ENCODE assay signal across 8 mouse cellular contexts in the genomic region with DNA sequence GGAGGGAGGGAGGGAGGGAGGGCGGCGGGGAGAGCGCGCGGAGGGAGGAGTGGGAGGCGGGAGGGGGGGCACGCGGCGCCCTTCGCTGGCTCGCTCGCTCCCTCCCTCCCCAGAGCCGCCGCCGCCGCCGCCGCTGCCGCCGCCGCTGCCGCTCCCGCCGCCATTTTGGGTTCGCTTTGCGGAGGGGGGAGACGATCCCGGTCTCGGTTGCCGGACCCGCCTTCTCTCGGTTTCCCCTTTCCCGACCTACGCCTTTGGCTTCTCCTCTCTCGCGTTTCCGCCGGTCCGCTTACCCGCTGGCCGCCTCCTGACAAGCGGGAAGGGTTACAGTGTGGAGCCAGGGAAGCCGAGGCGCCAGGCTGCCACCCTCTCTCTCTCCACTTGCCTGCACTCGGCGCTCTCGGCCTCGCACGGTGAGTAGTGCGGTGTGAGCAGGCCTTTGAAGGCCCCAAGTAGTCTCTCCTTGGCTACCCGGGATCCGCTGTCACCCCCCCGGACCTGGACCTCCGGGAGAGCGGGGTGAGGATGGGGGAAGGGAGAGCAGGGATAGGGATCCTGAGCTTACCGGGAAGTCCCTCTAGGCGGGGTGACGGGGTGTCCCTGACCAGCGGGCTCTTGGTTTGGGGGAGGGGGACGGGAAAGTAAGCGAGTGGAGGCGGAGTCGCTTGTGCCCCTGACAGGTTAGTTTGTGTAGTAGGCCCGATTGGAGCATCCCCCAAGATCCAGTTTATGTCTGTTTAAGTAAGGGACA. TPM values are rescaled to one million over a fixed set of nuclear protein-coding genes. Genes with fewer than 3 reads are reported as not detected.
A peak's percentile ranks its signal among the peaks of the same experiment; 100 is the strongest.
DNase-seq lines count a peak whose midpoint lies in the region; ATAC-seq and TF ChIP-seq lines count a peak whose summit lies in the region.

A gene (plus strand): TSS at position 47 of the 751 bp plus-strand sequence.
A gene (minus strand): TSS at position 606 of the 751 bp plus-strand sequence.

- peak within 1 kb of the TSS; percentile 90 for H3K4me3 ChIP-seq in forebrain, embryonic 10.5 days
- H3K4me3 ChIP-seq in heart, embryonic 14.5 days (ENCODE audit: control insufficient read depth in 1 of 2, insufficient read depth in 1 of 2, low read depth in 1 of 2, low read length in 2 of 2): peak within 1 kb of the TSS; percentile 87 to 92
- peak within 1 kb of the TSS; percentile 92 for H3K4me3 ChIP-seq in liver, embryonic 13.5 days (replicated peaks)

- peaks cover 38% of the 10 kb centered on the region for H3K4me1 ChIP-seq in forebrain, embryonic 10.5 days
- peaks cover 0 to 21% of the 10 kb centered on the region in 2 experiments; a peak in 2 of 4 replicates for H3K4me1 ChIP-seq in heart, embryonic 14.5 days (ENCODE audit: control insufficient read depth in 2 of 2, insufficient read depth in 2 of 2, low read length in 2 of 2)
- H3K4me1 ChIP-seq in liver, embryonic 13.5 days (replicated peaks): peaks cover 68% of the 10 kb centered on the region

- TF ChIP-seq POLR2A in brain, embryonic 14.5 days (IDR thresholded peaks at IDR 0.05; ENCODE audit: borderline replicate concordance, extremely low read depth, insufficient read depth, insufficient read length, poor library complexity, severe bottlenecking): no peak

- no peaks in the 10 kb centered on the region for H3K36me3 ChIP-seq in forebrain, embryonic 10.5 days (replicated peaks)
- H3K36me3 ChIP-seq in heart, embryonic 14.5 days (ENCODE audit: control insufficient read depth, insufficient read depth, low read length): no peaks in the 10 kb centered on the region
- no peaks in the 10 kb centered on the region for H3K36me3 ChIP-seq in liver, embryonic 13.5 days

- ATAC-seq in heart, embryonic 14.5 days (ENCODE audit: insufficient number of reproducible peaks, insufficient read depth, low FRiP score, low read depth): peak; percentile 55
- peak; percentile 68 for ATAC-seq in liver, embryonic 13.5 days (ENCODE audit: low read depth)

- H3K9me3 ChIP-seq in forebrain, embryonic 10.5 days: no peaks in the 10 kb centered on the region
- H3K9me3 ChIP-seq in heart, embryonic 14.5 days (ENCODE audit: control insufficient read depth, low read length): no peaks in the 10 kb centered on the region
- no peaks in the 10 kb centered on the region for H3K9me3 ChIP-seq in liver, embryonic 13.5 days (replicated peaks)

- peak within 1 kb of the TSS; percentile 97 for H3K9ac ChIP-seq in heart, embryonic 14.5 days (ENCODE audit: low read length)
- H3K9ac ChIP-seq in liver, embryonic 13.5 days: peak within 1 kb of the TSS; percentile 97

- H3K4me2 ChIP-seq in heart, embryonic 14.5 days (ENCODE audit: low read length): peak within 1 kb of the TSS; percentile 74
- peak within 1 kb of the TSS; percentile 85 for H3K4me2 ChIP-seq in liver, embryonic 13.5 days

- under 1% methylated on average over 38 of the region's 64 CpGs for WGBS in forebrain, embryonic 10.5 days
- under 1% methylated on average over 39 of the region's 64 CpGs for WGBS in heart, embryonic 14.5 days
- WGBS in liver, embryonic 13.5 days (ENCODE audit: insufficient replicate concordance): under 1% methylated on average over 43 of the region's 64 CpGs

- H3K27ac ChIP-seq in forebrain, embryonic 10.5 days: peak within 1 kb of the TSS; percentile 99
- peak within 1 kb of the TSS; percentile 98 to 100 for H3K27ac ChIP-seq in heart, embryonic 14.5 days (replicated peaks in 1 of 2; ENCODE audit: control insufficient read depth in 1 of 2, insufficient read depth in 1 of 2, low read depth in 2 of 2, low read length in 2 of 2)
- H3K27ac ChIP-seq in liver, embryonic 13.5 days: peak within 1 kb of the TSS; percentile 98

- peak; percentile 72 to 82 for DNase-seq in CD8-positive naive resting alpha-beta T cell, adult 2 months (ENCODE audit: low read depth in 2 of 2, low spot score in 2 of 2)
- DNase-seq in brain, embryonic 14.5 days (ENCODE audit: low read depth): peak; percentile 87
- DNase-seq in forebrain, embryonic 10.5 days (ENCODE audit: extremely low spot score, low spot score): peak; percentile 85
- peak; percentile 81 for DNase-seq in kidney, postnatal 10 days
- peak; percentile 73 for DNase-seq in liver, embryonic 13.5 days
- peak; percentile 82 to 86 for DNase-seq in natural killer cell, adult 2 months (ENCODE audit: low spot score in 2 of 2)
- DNase-seq in telencephalon, adult 2 months (ENCODE audit: low read depth, low spot score): peak; percentile 55

- H3K27me3 ChIP-seq in forebrain, embryonic 10.5 days (ENCODE audit: poor library complexity, severe bottlenecking): no peaks in the 10 kb centered on the region
- H3K27me3 ChIP-seq in heart, embryonic 14.5 days (ENCODE audit: control insufficient read depth, insufficient read depth, low read length): no peaks in the 10 kb centered on the region
- H3K27me3 ChIP-seq in liver, embryonic 13.5 days: no peaks in the 10 kb centered on the region

- TF ChIP-seq CTCF in brain, embryonic 14.5 days (IDR thresholded peaks at IDR 0.05; ENCODE audit: borderline replicate concordance, extremely low read depth, insufficient read depth, insufficient read length): peak; percentile 42; the same call in 1 of the 2 replicates

RNA-seq across cellular contexts. Expression of the first gene that starts in this region (rescaled TPM):
- polyA plus RNA-seq in brain, embryonic 14.5 days (2012; rRNA removed): 19.1 and 25.1 TPM in 2 replicates
- 14.2 and 15.2 TPM in 2 replicates for polyA plus RNA-seq in forebrain, embryonic 10.5 days (2016; fragmentation: Nextera tagmentation; extraction: Ambion mirVana)
- 16.8 and 17.4 TPM in 2 replicates for polyA plus RNA-seq in heart, embryonic 14.5 days (2014; fragmentation: Nextera tagmentation; extraction: Ambion mirVana)
- 4.7 and 5.7 TPM in 2 replicates for polyA plus RNA-seq in liver, embryonic 13.5 days (2015; fragmentation: Nextera tagmentation; extraction: Ambion mirVana)

RNA-seq across cellular contexts. Expression of the second gene that starts in this region (rescaled TPM):
- polyA plus RNA-seq in brain, embryonic 14.5 days (2012; rRNA removed): 75.2 and 86.7 TPM in 2 replicates
- polyA plus RNA-seq in forebrain, embryonic 10.5 days (2016; fragmentation: Nextera tagmentation; extraction: Ambion mirVana): 133 and 135 TPM in 2 replicates
- 138 and 141 TPM in 2 replicates for polyA plus RNA-seq in heart, embryonic 14.5 days (2014; fragmentation: Nextera tagmentation; extraction: Ambion mirVana)
- 120 and 129 TPM in 2 replicates for polyA plus RNA-seq in liver, embryonic 13.5 days (2015; fragmentation: Nextera tagmentation; extraction: Ambion mirVana)

Comparison
In these comparisons a context has a peak if more than half of its experiments do, and no peak if none do; other contexts are left out.
1. Peak in every context shown above with its lines: DNase-seq, ATAC-seq, H3K4me3 ChIP-seq and H3K27ac ChIP-seq.